Mouse (Mus musculus) kidney, postnatal 0 days (tissue): ENCODE data around the gene Sugt1. TPM values are rescaled to one million over a fixed set of nuclear protein-coding genes. Genes with fewer than 3 reads are reported as not detected.
A peak's percentile ranks its signal among the peaks of the same experiment; 100 is the strongest.

Experiments
- ATAC-seq: fragments of 200-750 bp; cut with Nextera tagmentation; replicated peaks from 2 replicates; pipeline ENCODE4 v1.8.0; 2017; ENCODE audit warnings: low read depth, moderate number of reproducible peaks, moderate TSS enrichment, moderate library complexity; ENCODE audit not compliant: low FRiP score
- DNase-seq: peaks from one replicate; pipeline ENCODE4 v3.0.0-alpha.2; 2016; ENCODE audit warnings: low spot score
- H3K27ac ChIP-seq: fragments of 300-500 bp; sonication (generic); 2 replicates; pipeline ENCODE4 v1.5.1; 2014; ENCODE audit warnings: mild to moderate bottlenecking
- H3K27me3 ChIP-seq: fragments of 300-500 bp; sonication (generic); 2 replicates; pipeline ENCODE4 v1.6.1; 2014; ENCODE audit warnings: low read length, mixed read lengths; ENCODE audit not compliant: insufficient read depth
- H3K36me3 ChIP-seq: fragments of 300-500 bp; sonication (generic); 2 replicates; pipeline ENCODE4 v1.6.1; 2014; ENCODE audit warnings: low read length, mixed read lengths; ENCODE audit not compliant: insufficient read depth
- H3K4me1 ChIP-seq: fragments of 300-500 bp; sonication (generic); replicated peaks from 2 replicates; pipeline ENCODE4 v1.6.1; 2014; ENCODE audit warnings: antibody characterized with exemption, low read length, mixed read lengths; ENCODE audit not compliant: insufficient read depth
- H3K4me2 ChIP-seq: fragments of 300-500 bp; sonication (generic); 2 replicates; pipeline ENCODE4 v1.6.1; 2014; ENCODE audit warnings: mild to moderate bottlenecking, low read length, moderate library complexity, mixed read lengths
- H3K4me3 ChIP-seq: fragments of 300-500 bp; sonication (generic); replicated peaks from 2 replicates; pipeline ENCODE4 v1.5.1; 2014; ENCODE audit warnings: low read depth, low read length
- H3K9ac ChIP-seq: fragments of 300-500 bp; sonication (generic); 2 replicates; pipeline ENCODE4 v1.6.1; 2014; ENCODE audit warnings: low read depth, low read length
- H3K9me3 ChIP-seq: fragments of 300-500 bp; sonication (generic); replicated peaks from 2 replicates; pipeline ENCODE4 v1.6.1; 2016; ENCODE audit warnings: low read length, inconsistent platforms, mixed read lengths
- CTCF ChIP-seq: IDR thresholded peaks from 2 replicates; pipeline ENCODE4 v1.5.1; 2016; ENCODE audit warnings: antibody characterized with exemption, low read depth, mild to moderate bottlenecking, moderate library complexity
- WGBS: fragments of 180-500 bp; shearing (Covaris S2); extraction: QIAGEN DNeasy Blood & Tissue Kit; methylation state at CpG from one replicate; pipeline ENCODE4 v1.1.7; 2014; 5-methylcytosine and 5-hydroxymethylcytosine counted together
- polyA plus RNA-seq: library from polyadenylated mRNA; unstranded; fragments of >200 nt; fragmentation: Nextera tagmentation; extraction: Ambion mirVana; gene quantifications from 2 replicates; pipeline ENCODE4 v1.2.1, GENCODE M21; 2015

The Sugt1 gene
- polyA plus RNA-seq, 1 experiment from 2014 or later: 119 TPM

GRCm38 (mm10) chr14:79605881-79606280, 18.4 kb downstream of the Sugt1 start:
- no peak overlapping the region for H3K4me2 ChIP-seq
- no peaks in the 10 kb centered on the region for H3K9me3 ChIP-seq
- H3K27ac ChIP-seq: no peak overlapping the region
- H3K36me3 ChIP-seq: peaks cover 40% of the 10 kb centered on the region
- no peaks in the 10 kb centered on the region for H3K4me1 ChIP-seq
- DNase-seq (peak; percentile 39), ATAC-seq (no peak)
- H3K9ac ChIP-seq: no peak overlapping the region
- TF ChIP-seq CTCF: no peak
- H3K27me3 ChIP-seq: no peaks in the 10 kb centered on the region
- WGBS: 48% methylated on average over 2 of the region's 2 CpGs
- H3K4me3 ChIP-seq: no peak overlapping the region

GRCm38 (mm10) chr14:79606392-79606791, 18.9 kb downstream of the Sugt1 start:
- H3K9me3 ChIP-seq: no peaks in the 10 kb centered on the region
- no peak for ATAC-seq

GRCm38 (mm10) chr14:79606867-79607266, 19.4 kb downstream of the Sugt1 start:
- H3K9me3 ChIP-seq: no peaks in the 10 kb centered on the region
- WGBS: 93% methylated on average over 3 of the region's 3 CpGs
- no peak overlapping the region for H3K27ac ChIP-seq
- peaks cover 37% of the 10 kb centered on the region for H3K36me3 ChIP-seq
- H3K4me2 ChIP-seq: no peak overlapping the region
- no peak for ATAC-seq
- no peak for DNase-seq
- no peak overlapping the region for H3K9ac ChIP-seq
- H3K4me1 ChIP-seq: no peaks in the 10 kb centered on the region
- H3K4me3 ChIP-seq: no peak overlapping the region
- no peak for TF ChIP-seq CTCF
- no peaks in the 10 kb centered on the region for H3K27me3 ChIP-seq

More at GRCm38 (mm10) chr14:79606392-79606791, 18.9 kb downstream of the Sugt1 start:
- no peak overlapping the region for H3K27ac ChIP-seq
- 95% methylated on average over 6 of the region's 6 CpGs for WGBS
- H3K27me3 ChIP-seq: no peaks in the 10 kb centered on the region
- peaks cover 40% of the 10 kb centered on the region for H3K36me3 ChIP-seq
- TF ChIP-seq CTCF: no peak
- no peak overlapping the region for H3K9ac ChIP-seq
- no peak overlapping the region for H3K4me2 ChIP-seq
- H3K4me1 ChIP-seq: no peaks in the 10 kb centered on the region
- no peak overlapping the region for H3K4me3 ChIP-seq
- DNase-seq: no peak

- no peak overlapping the region for H3K4me2 ChIP-seq
- no peak overlapping the region for H3K4me3 ChIP-seq
- WGBS: 86% methylated on average over 4 of the region's 4 CpGs
- H3K4me1 ChIP-seq: no peaks in the 10 kb centered on the region
- no peak for ATAC-seq
- H3K27ac ChIP-seq: no peak overlapping the region
- H3K27me3 ChIP-seq: no peaks in the 10 kb centered on the region
- TF ChIP-seq CTCF: no peak
- H3K36me3 ChIP-seq: peaks cover 37% of the 10 kb centered on the region
- no peak for DNase-seq
- H3K9me3 ChIP-seq: no peaks in the 10 kb centered on the region
- H3K9ac ChIP-seq: no peak overlapping the region
Measured at GRCm38 (mm10) chr14:79607352-79607751, 19.9 kb downstream of the Sugt1 start.

- DNase-seq (no peak), ATAC-seq (no peak)
- Histone ChIP-seq H3K27ac (no peak overlapping the region), H3K9me3 (no peaks in the 10 kb centered on the region), H3K4me3 (no peak overlapping the region), H3K36me3 (peaks cover 40% of the 10 kb centered on the region), H3K4me2 (no peak overlapping the region), H3K4me1 (no peaks in the 10 kb centered on the region), H3K9ac (no peak overlapping the region), H3K27me3 (no peaks in the 10 kb centered on the region)
- 95% methylated on average over 6 of the region's 6 CpGs for WGBS
- no peak for TF ChIP-seq CTCF
Measured at GRCm38 (mm10) chr14:79608286-79608685, 20.8 kb downstream of the Sugt1 start.

- 86% methylated on average over 8 of the region's 8 CpGs for WGBS
Measured at GRCm38 (mm10) chr14:79617121-79617828, 29.8 kb downstream of the Sugt1 start.

More at GRCm38 (mm10) chr14:79617121-79617828, 29.8 kb downstream of the Sugt1 start:
- no peak overlapping the region for H3K9ac ChIP-seq
- peak; percentile 73 for DNase-seq
- no peaks in the 10 kb centered on the region for H3K9me3 ChIP-seq
- no peak overlapping the region for H3K27ac ChIP-seq
- H3K4me1 ChIP-seq: no peaks in the 10 kb centered on the region
- TF ChIP-seq CTCF: peak; percentile 76
- no peaks in the 10 kb centered on the region for H3K27me3 ChIP-seq
- ATAC-seq: no peak
- H3K36me3 ChIP-seq: peaks cover 18% of the 10 kb centered on the region
- no peak overlapping the region for H3K4me2 ChIP-seq
- no peak overlapping the region for H3K4me3 ChIP-seq
